Mouse (Mus musculus): ENCODE measurements around the gene Fitm1. TPM values are rescaled to one million over a fixed set of nuclear protein-coding genes. Genes with fewer than 3 reads are reported as not detected.

Gene Fitm1
- total RNA-seq, 2 experiments from 2014 or later: not detected

GRCm38 (mm10) chr14:55618486-55619195 is 43.2 kb downstream of the Fitm1 start:
- DNase-seq (ENCODE audit: low spot score in 2 of 2): no peak

More at GRCm38 (mm10) chr14:55618486-55619195, 43.2 kb downstream of the Fitm1 start:
- intact Hi-C loops (cut with DNase I): no loop called here

Other genes starting within 250 kb of the Fitm1 start
- gene Dhrs4, start 96.9 kb upstream of the Fitm1 start, total RNA-seq (2021): 10 to 100 TPM; 17.5 to 19.1 TPM
- 10 to 100 TPM; 34.4 to 63.1 TPM for gene Carmil3, start 85.0 kb upstream of the Fitm1 start, total RNA-seq (2021)
- 100 to 1,000 TPM; 163 to 211 TPM for gene Cpne6, start 65.2 kb upstream of the Fitm1 start, total RNA-seq (2021)
- gene Nrl, start 50.6 kb upstream of the Fitm1 start, total RNA-seq (2021): under 1 TPM; 0.44 to 0.77 TPM
- 10 to 100 TPM; 24.8 to 28.9 TPM for gene Pck2, start 35.4 kb upstream of the Fitm1 start, total RNA-seq (2021)
- 10 to 100 TPM; 76.9 to 82.1 TPM for gene Dcaf11, start 15.6 kb upstream of the Fitm1 start, total RNA-seq (2021)
- 1 to 10 TPM in 1 of 2 experiments, not detected in 1; 1.0 TPM for gene A730061H03Rik, start 15.2 kb upstream of the Fitm1 start, total RNA-seq (2021)
- gene Psme1, start 2.5 kb downstream of the Fitm1 start, total RNA-seq (2021): 10 to 100 TPM; 41.9 to 50.1 TPM
- gene Emc9, start 9.7 kb downstream of the Fitm1 start, total RNA-seq (2021): 10 to 100 TPM; 49.0 to 52.7 TPM
- gene Psme2, start 15.5 kb downstream of the Fitm1 start, total RNA-seq (2021): 10 to 100 TPM; 42.3 to 45.4 TPM
- gene Rnf31, start 16.1 kb downstream of the Fitm1 start, total RNA-seq (2021): 10 to 100 TPM; 30.4 to 33.5 TPM
- 10 to 100 TPM in 1 of 2 experiments, 1 to 10 TPM in 1; 9.1 to 11.6 TPM for gene Irf9, start 28.0 kb downstream of the Fitm1 start, total RNA-seq (2021)
- gene Rec8, start 42.4 kb downstream of the Fitm1 start, total RNA-seq (2021): 1 to 10 TPM; 1.6 to 4.4 TPM
- gene Ipo4, start 60.3 kb downstream of the Fitm1 start, total RNA-seq (2021): 100 to 1,000 TPM; 112 to 122 TPM
- gene Gm49378, start 62.3 kb downstream of the Fitm1 start, total RNA-seq (2021): 1 to 10 TPM in 1 of 2 experiments, under 1 TPM in 1; 0.84 to 4.9 TPM
- 10 to 100 TPM; 39.0 to 41.9 TPM for gene Tm9sf1, start 68.2 kb downstream of the Fitm1 start, total RNA-seq (2021)
- gene Tssk4, start 74.6 kb downstream of the Fitm1 start, total RNA-seq (2021): 1 to 10 TPM in 1 of 2 experiments, under 1 TPM in 1; 0.49 to 1.6 TPM
- 10 to 100 TPM; 39.1 to 41.7 TPM for gene Mdp1, start 84.9 kb downstream of the Fitm1 start, total RNA-seq (2021)
- gene Gmpr2, start 96.3 kb downstream of the Fitm1 start, total RNA-seq (2021): 10 to 100 TPM; 20.6 to 24.9 TPM
- 100 to 1,000 TPM; 310 to 333 TPM for gene Nedd8, start 96.5 kb downstream of the Fitm1 start, total RNA-seq (2021)
- gene Tinf2, start 106.2 kb downstream of the Fitm1 start, total RNA-seq (2021): 10 to 100 TPM; 15.2 to 16.9 TPM
- not detected for gene Tgm1, start 138.3 kb downstream of the Fitm1 start, total RNA-seq (2021)
- 10 to 100 TPM; 50.6 to 50.9 TPM for gene Rabggta, start 146.6 kb downstream of the Fitm1 start, total RNA-seq (2021)
- 10 to 100 TPM; 78.5 to 83.9 TPM for gene Dhrs1, start 170.1 kb downstream of the Fitm1 start, total RNA-seq (2021)
- gene Nop9, start 170.1 kb downstream of the Fitm1 start, total RNA-seq (2021): 10 to 100 TPM; 10.5 to 12.5 TPM
- 1 to 10 TPM; 2.5 to 3.0 TPM for gene Cideb, start 182.8 kb downstream of the Fitm1 start, total RNA-seq (2021)
- gene Ltb4r2, start 185.8 kb downstream of the Fitm1 start, total RNA-seq (2021): under 1 TPM; 0.20 to 0.67 TPM
- gene Ltb4r1, start 190.3 kb downstream of the Fitm1 start, total RNA-seq (2021): under 1 TPM; 0.29 to 0.59 TPM
- gene Adcy4, start 208.5 kb downstream of the Fitm1 start, total RNA-seq (2021): 1 to 10 TPM; 3.8 to 8.0 TPM
- under 1 TPM in 1 of 2 experiments, not detected in 1; 0.89 TPM for gene Ripk3, start 213.2 kb downstream of the Fitm1 start, total RNA-seq (2021)
- gene Nfatc4, start 247.5 kb downstream of the Fitm1 start, total RNA-seq (2021): 1 to 10 TPM; 1.8 TPM